Mouse (Mus musculus) intestine, postnatal 0 days (tissue): ENCODE data around the gene Hoxb2. TPM values are rescaled to one million over a fixed set of nuclear protein-coding genes. Genes with fewer than 3 reads are reported as not detected.

Experiments used
- ATAC-seq: fragments of 200-750 bp; cut with Nextera tagmentation; 2 replicates; pipeline ENCODE4 v1.8.0; 2017; ENCODE audit warnings: mild to moderate bottlenecking, moderate TSS enrichment, moderate library complexity
- H3K27ac ChIP-seq: fragments of 300-500 bp; sonication (generic); 2 replicates; pipeline ENCODE4 v1.5.1; 2014; ENCODE audit warnings: mild to moderate bottlenecking, low read depth, low read length, moderate library complexity
- H3K27me3 ChIP-seq: fragments of 300-500 bp; sonication (generic); replicated peaks from 2 replicates; pipeline ENCODE4 v1.6.1; 2014; ENCODE audit warnings: low read length, mixed read lengths; ENCODE audit not compliant: control insufficient read depth, insufficient read depth
- H3K36me3 ChIP-seq: fragments of 300-500 bp; sonication (generic); 2 replicates; pipeline ENCODE4 v1.6.1; 2014; ENCODE audit warnings: mild to moderate bottlenecking, moderate library complexity; ENCODE audit not compliant: control insufficient read depth, insufficient read depth
- H3K4me1 ChIP-seq: fragments of 300-500 bp; sonication (generic); replicated peaks from 2 replicates; pipeline ENCODE4 v1.6.1; 2014; ENCODE audit warnings: antibody characterized with exemption, low read length, mixed read lengths; ENCODE audit not compliant: control insufficient read depth, insufficient read depth
- H3K4me2 ChIP-seq: fragments of 300-500 bp; sonication (generic); replicated peaks from 2 replicates; pipeline ENCODE4 v1.6.1; 2014; ENCODE audit warnings: low read depth, mild to moderate bottlenecking, moderate library complexity
- H3K4me3 ChIP-seq: fragments of 300-500 bp; sonication (generic); 2 replicates; pipeline ENCODE4 v1.5.1; 2014; ENCODE audit warnings: low read depth, low read length
- H3K9ac ChIP-seq: fragments of 300-500 bp; sonication (generic); 2 replicates; pipeline ENCODE4 v1.6.1; 2014; ENCODE audit warnings: mild to moderate bottlenecking, low read depth, low read length
- H3K9me3 ChIP-seq: fragments of 300-500 bp; sonication (generic); 2 replicates; pipeline ENCODE4 v1.6.1; 2016; ENCODE audit warnings: mixed run types; ENCODE audit not compliant: control insufficient read depth
- CTCF ChIP-seq: sonication (generic); IDR thresholded peaks from 2 replicates; pipeline ENCODE4 v1.5.1; 2016; ENCODE audit warnings: low read depth, mild to moderate bottlenecking, control low read depth, antibody characterized with exemption, moderate library complexity
- whole genome bisulfite sequencing: fragments of 180-500 bp; shearing (Covaris S2); extraction: QIAGEN DNeasy Blood & Tissue Kit; methylation state at CpG from one replicate; pipeline ENCODE4 v1.1.7; 2014; 5-methylcytosine and 5-hydroxymethylcytosine counted together
- polyA plus RNA-seq: library from polyadenylated mRNA; unstranded; fragments of >200 nt; fragmentation: Nextera tagmentation; extraction: Ambion mirVana; gene quantifications from 2 replicates; pipeline ENCODE4 v1.2.1, GENCODE M21; 2015

Hoxb2 gene
- polyA plus RNA-seq, 1 experiment from 2014 or later: 8.4 TPM

- WGBS: 21% methylated on average over 44 of the region's 45 CpGs
- peaks cover 6% of the 10 kb centered on the region; the same call in 1 of the 2 replicates for H3K4me1 ChIP-seq
- no peak for ATAC-seq
Observed at GRCm38 (mm10) chr11:96345893-96346806, 4.2 kb upstream of the Hoxb2 start.

DNA sequence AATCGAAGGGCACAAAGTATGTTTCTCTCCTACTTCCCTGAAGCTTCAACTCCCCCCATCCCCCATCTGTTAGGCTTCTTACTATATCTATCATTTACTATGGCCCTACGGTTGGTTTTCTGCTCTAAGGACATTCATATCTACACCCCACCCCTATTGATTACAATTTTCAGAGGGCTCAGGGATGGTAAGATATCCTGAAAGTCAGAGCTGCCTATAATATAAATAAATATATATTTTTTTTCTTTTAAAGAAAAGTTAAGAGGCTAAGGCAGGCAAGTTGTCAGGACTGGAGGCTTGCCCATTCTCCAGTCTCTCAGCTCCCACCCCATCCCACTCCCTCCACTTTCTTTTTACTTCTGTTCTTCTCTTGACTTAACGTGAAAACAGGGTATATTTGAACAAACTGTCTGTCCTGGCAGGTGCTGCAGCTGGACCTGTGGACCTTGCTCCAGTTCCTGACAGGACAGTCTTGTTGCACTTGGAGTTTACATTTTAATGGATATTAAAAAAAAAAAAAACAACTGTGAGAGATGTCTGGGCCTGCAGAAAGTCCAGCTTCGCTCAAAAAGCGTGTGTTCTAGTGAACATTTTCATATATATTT lies 3.3 kb upstream of the Hoxb2 start:
- no peak for ATAC-seq
- H3K27me3 ChIP-seq: peaks cover 31% of the 10 kb centered on the region
- no peak for TF ChIP-seq CTCF
- no peak overlapping the region for H3K4me3 ChIP-seq
- peak overlapping the region; percentile 35; the same call in 1 of the 2 replicates for H3K27ac ChIP-seq
- H3K9me3 ChIP-seq: no peaks in the 10 kb centered on the region
- H3K36me3 ChIP-seq: no peaks in the 10 kb centered on the region; the same call in 1 of the 2 replicates
- H3K4me1 ChIP-seq: peaks cover 6% of the 10 kb centered on the region; the same call in 1 of the 2 replicates
- 55% methylated on average over 5 of the region's 5 CpGs for WGBS
- no peak overlapping the region for H3K4me2 ChIP-seq
- H3K9ac ChIP-seq: no peak overlapping the region

More at GRCm38 (mm10) chr11:96345893-96346806, 4.2 kb upstream of the Hoxb2 start:
- no peaks in the 10 kb centered on the region for H3K9me3 ChIP-seq
- no peaks in the 10 kb centered on the region; the same call in 1 of the 2 replicates for H3K36me3 ChIP-seq
- H3K4me3 ChIP-seq: peak overlapping the region; percentile 37
- peak overlapping the region; percentile 80 for H3K27ac ChIP-seq
- peak overlapping the region; percentile 37 for H3K9ac ChIP-seq
- TF ChIP-seq CTCF: peak; percentile 51
- peak overlapping the region; percentile 69 for H3K4me2 ChIP-seq
- H3K27me3 ChIP-seq: peaks cover 30% of the 10 kb centered on the region

DNA sequence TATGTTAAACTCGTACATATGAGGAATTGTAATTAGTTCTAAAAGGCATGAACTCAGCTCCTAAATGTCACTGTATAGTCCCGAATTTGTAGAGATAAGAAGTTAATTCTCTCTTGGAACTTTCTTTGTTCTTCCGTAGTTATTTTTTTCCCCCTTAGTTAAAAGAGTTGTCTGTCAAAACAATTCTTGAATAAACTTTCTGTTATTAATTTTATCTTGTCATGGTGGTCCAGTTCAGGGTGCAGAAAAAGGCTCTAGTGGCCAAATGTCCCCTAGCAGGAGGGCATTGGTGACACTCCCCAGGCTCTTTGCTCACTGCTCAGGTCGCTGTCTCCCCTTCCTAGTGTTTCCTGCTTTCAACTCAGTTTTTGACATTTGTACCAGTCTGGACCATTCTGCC lies 2.6 kb upstream of the Hoxb2 start:
- Histone ChIP-seq H3K9ac (no peak overlapping the region), H3K27ac (peak overlapping the region; percentile 17; the same call in 1 of the 2 replicates), H3K36me3 (no peaks in the 10 kb centered on the region; the same call in 1 of the 2 replicates), H3K4me2 (0 out of 2 replicates have a peak overlapping the region, but pooled peaks have one; percentile 21), H3K4me3 (no peak overlapping the region), H3K4me1 (peaks cover 6% of the 10 kb centered on the region; the same call in 1 of the 2 replicates), H3K9me3 (no peaks in the 10 kb centered on the region), H3K27me3 (peaks cover 32% of the 10 kb centered on the region)
- ATAC-seq: no peak
- WGBS: 38% methylated on average over 4 of the region's 4 CpGs
- no peak for TF ChIP-seq CTCF

GRCm38 (mm10) chr11:96348141-96348928 lies 2.0 kb upstream of the Hoxb2 start:
- no peak for TF ChIP-seq CTCF
- Histone ChIP-seq H3K9me3 (no peaks in the 10 kb centered on the region), H3K4me1 (peaks cover 6% of the 10 kb centered on the region; the same call in 1 of the 2 replicates), H3K36me3 (no peaks in the 10 kb centered on the region; the same call in 1 of the 2 replicates), H3K4me3 (no peak overlapping the region), H3K9ac (0 out of 2 replicates have a peak overlapping the region, but pooled peaks have one; percentile 1), H3K27me3 (peaks cover 29% of the 10 kb centered on the region), H3K4me2 (peak overlapping the region; percentile 21; the same call in 1 of the 2 replicates), H3K27ac (peak overlapping the region; percentile 17)
- WGBS: 42% methylated on average over 21 of the region's 21 CpGs
- no peak for ATAC-seq

- no peak overlapping the region for H3K4me3 ChIP-seq
- TF ChIP-seq CTCF: no peak
- 52% methylated on average over 3 of the region's 3 CpGs for WGBS
- no peak overlapping the region for H3K27ac ChIP-seq
- H3K27me3 ChIP-seq: peaks cover 28% of the 10 kb centered on the region
- 0 out of 2 replicates have a peak overlapping the region, but pooled peaks have one; percentile 1 for H3K9ac ChIP-seq
- peaks cover 6% of the 10 kb centered on the region; the same call in 1 of the 2 replicates for H3K4me1 ChIP-seq
- H3K9me3 ChIP-seq: no peaks in the 10 kb centered on the region
- H3K36me3 ChIP-seq: no peaks in the 10 kb centered on the region; the same call in 1 of the 2 replicates
- peak overlapping the region; percentile 22 for H3K4me2 ChIP-seq
- no peak for ATAC-seq
Observed at GRCm38 (mm10) chr11:96348988-96349387, 1.3 kb upstream of the Hoxb2 start.
